Mouse (Mus musculus): ENCODE measurements at regions not wholly inside any gene's neighbourhood (a gene's known extent, or its start where the extent isn't known, plus 50 kb on each side); places are given as distances from the start of the nearest gene placed in this dataset.

- no peak overlapping the region for H3K9ac ChIP-seq
- no peak overlapping the region for H3K27ac ChIP-seq
- 87% methylated on average over 12 of the region's 12 CpGs for WGBS
- no peak for ATAC-seq (ENCODE audit: low FRiP score, low read depth)
- H3K9me3 ChIP-seq, result no peaks in the 10 kb centered on the region
- H3K4me2 ChIP-seq (replicated peaks), result no peak overlapping the region
- no peaks in the 10 kb centered on the region for H3K27me3 ChIP-seq
- H3K4me3 ChIP-seq, result no peak overlapping the region
- H3K36me3 ChIP-seq, result no peaks in the 10 kb centered on the region
- peaks cover 3% of the 10 kb centered on the region; the same call in 1 of the 2 replicates for H3K4me1 ChIP-seq
Observed at GRCm38 (mm10) chr14:103417110-103418061, 70.8 kb upstream of the Mycbp2 start.

GRCm38 (mm10) chr14:103404611-103405010, 58.0 kb upstream of the Mycbp2 start:
- Histone ChIP-seq H3K4me2 (replicated peaks) (no peak overlapping the region), H3K9me3 (no peaks in the 10 kb centered on the region), H3K27ac (no peak overlapping the region), H3K4me3 (no peak overlapping the region), H3K9ac (no peak overlapping the region), H3K36me3 (no peaks in the 10 kb centered on the region), H3K4me1 (no peaks in the 10 kb centered on the region), H3K27me3 (no peaks in the 10 kb centered on the region)
- WGBS, result 87% methylated on average over 2 of the region's 2 CpGs
- ATAC-seq (ENCODE audit: low FRiP score, low read depth), result no peak

GRCm38 (mm10) chr14:103403054-103403453, 56.4 kb upstream of the Mycbp2 start:
- H3K4me1 ChIP-seq, result no peaks in the 10 kb centered on the region
- no peaks in the 10 kb centered on the region for H3K36me3 ChIP-seq
- H3K27ac ChIP-seq, result no peak overlapping the region
- H3K9ac ChIP-seq, result no peak overlapping the region
- no peak overlapping the region for H3K4me2 ChIP-seq (replicated peaks)
- ATAC-seq (ENCODE audit: low FRiP score, low read depth), result no peak
- H3K4me3 ChIP-seq, result no peak overlapping the region
- H3K9me3 ChIP-seq, result no peaks in the 10 kb centered on the region
- H3K27me3 ChIP-seq, result no peaks in the 10 kb centered on the region
- WGBS, result 79% methylated on average over 3 of the region's 3 CpGs

- Histone ChIP-seq H3K4me1 (no peaks in the 10 kb centered on the region), H3K4me2 (replicated peaks) (no peak overlapping the region), H3K27ac (no peak overlapping the region), H3K9ac (no peak overlapping the region), H3K36me3 (no peaks in the 10 kb centered on the region), H3K9me3 (no peaks in the 10 kb centered on the region), H3K27me3 (no peaks in the 10 kb centered on the region), H3K4me3 (no peak overlapping the region)
- WGBS, result 92% methylated on average over 2 of the region's 2 CpGs
- ATAC-seq (ENCODE audit: low FRiP score, low read depth), result no peak
Observed at GRCm38 (mm10) chr14:103401983-103402382, 55.4 kb upstream of the Mycbp2 start.

- no peaks in the 10 kb centered on the region for H3K27me3 ChIP-seq
- H3K9me3 ChIP-seq, result no peaks in the 10 kb centered on the region
- H3K4me1 ChIP-seq, result no peaks in the 10 kb centered on the region
- no peaks in the 10 kb centered on the region for H3K36me3 ChIP-seq
- 96% methylated on average over 2 of the region's 2 CpGs for WGBS
- no peak overlapping the region for H3K4me2 ChIP-seq (replicated peaks)
- no peak for ATAC-seq (ENCODE audit: low FRiP score, low read depth)
- no peak overlapping the region for H3K27ac ChIP-seq
- no peak overlapping the region for H3K4me3 ChIP-seq
- no peak overlapping the region for H3K9ac ChIP-seq
Observed at GRCm38 (mm10) chr14:103401280-103401679, 54.7 kb upstream of the Mycbp2 start.

- Histone ChIP-seq H3K9ac (no peak overlapping the region), H3K27me3 (no peaks in the 10 kb centered on the region), H3K4me3 (no peak overlapping the region), H3K4me1 (no peaks in the 10 kb centered on the region), H3K4me2 (replicated peaks) (no peak overlapping the region), H3K27ac (no peak overlapping the region), H3K9me3 (no peaks in the 10 kb centered on the region), H3K36me3 (no peaks in the 10 kb centered on the region)
- ATAC-seq (ENCODE audit: low FRiP score, low read depth), result no peak
- 91% methylated on average over 1 of the region's 1 CpGs for WGBS
Observed at GRCm38 (mm10) chr14:103398401-103398800, 51.8 kb upstream of the Mycbp2 start.

Measured in limb, embryonic 13.5 days (tissue).